Mouse (Mus musculus) lung, postnatal 4 days (tissue): ENCODE measurements around the gene Hexb.

Source experiments
- DNase-seq, 2 experiments: peaks; one replicate each; pipeline ENCODE4 v3.0.0; 2021

The Hexb gene

DNA sequence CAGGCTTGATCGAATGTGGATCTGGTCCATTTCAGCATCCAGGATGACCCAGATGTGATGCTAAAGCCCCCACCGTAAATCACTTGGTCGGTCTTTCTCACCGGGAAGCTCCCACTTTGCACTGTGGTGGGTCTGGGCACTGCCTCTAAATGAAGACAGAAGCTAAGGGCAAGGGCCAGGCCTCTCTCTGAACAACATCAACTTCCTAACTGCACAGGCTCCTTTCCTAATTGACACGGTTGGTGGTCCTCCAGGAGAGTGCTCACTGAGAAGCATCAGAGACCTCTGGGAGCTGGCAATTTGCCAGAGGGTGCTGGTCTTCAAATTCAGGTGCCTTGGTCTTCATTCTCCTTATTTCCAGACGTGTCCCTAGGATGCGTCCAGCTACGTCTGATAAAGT is 25.7 kb upstream of the Hexb start:
- no peak for DNase-seq

DNA sequence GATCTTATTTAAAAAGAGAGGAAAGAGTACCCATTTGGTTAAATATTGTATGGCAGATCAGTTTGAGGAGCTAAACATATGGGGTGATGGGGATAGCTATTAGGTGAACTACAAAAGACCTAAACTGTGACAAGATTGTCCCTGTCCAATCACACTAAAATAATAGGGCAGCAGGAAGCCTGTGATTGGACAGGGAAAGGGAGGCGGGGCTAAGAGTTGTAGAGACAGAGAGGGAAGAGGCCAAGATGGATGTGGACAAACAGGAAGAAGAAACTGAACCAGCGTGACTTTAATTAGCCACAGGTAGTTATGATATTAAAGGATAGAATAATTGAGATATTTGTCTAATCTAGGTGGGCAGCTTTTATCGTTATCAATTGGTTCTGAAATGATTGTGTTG is 21.9 kb upstream of the Hexb start:
- DNase-seq, result no peak

DNA sequence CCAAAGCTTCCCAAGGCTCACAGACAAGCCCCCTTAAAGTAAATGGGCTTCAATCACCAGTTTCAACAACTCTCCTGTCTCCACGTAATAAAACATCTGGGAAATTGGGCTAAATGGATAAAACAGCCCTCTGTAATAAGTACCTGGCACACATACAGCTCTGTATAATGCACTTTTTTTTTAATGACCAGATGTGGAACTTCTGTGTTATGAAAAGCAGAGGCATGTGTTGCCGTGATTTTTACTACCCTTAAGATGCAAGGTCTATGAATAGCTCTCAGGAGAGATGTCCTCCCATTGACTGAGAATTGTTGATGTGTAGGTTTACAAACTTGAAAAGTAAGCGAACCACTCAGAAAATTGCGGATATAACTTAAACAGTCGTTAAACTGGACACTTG is 18.0 kb upstream of the Hexb start:
- DNase-seq, result no peak

DNA sequence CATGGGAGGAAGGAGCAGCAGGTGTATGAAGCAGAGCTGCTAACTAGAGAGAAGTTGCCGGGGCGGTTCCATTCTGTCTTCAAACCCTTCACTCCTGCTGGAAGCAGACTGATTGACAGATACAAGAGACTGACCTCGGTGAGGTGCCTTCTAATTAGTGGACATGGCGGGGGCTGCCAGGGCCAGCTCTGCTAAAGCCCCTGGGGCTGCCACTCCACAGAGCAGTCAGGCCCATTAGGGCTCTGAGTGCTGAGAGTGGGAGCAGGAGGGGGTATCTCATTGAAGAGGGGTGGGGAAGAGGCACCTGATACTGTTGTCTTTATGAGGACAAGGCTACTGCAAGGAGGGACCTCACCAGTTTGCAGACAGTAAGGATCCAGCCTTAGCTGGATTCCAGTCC is 17.4 kb upstream of the Hexb start:
- DNase-seq, result no peak

DNA sequence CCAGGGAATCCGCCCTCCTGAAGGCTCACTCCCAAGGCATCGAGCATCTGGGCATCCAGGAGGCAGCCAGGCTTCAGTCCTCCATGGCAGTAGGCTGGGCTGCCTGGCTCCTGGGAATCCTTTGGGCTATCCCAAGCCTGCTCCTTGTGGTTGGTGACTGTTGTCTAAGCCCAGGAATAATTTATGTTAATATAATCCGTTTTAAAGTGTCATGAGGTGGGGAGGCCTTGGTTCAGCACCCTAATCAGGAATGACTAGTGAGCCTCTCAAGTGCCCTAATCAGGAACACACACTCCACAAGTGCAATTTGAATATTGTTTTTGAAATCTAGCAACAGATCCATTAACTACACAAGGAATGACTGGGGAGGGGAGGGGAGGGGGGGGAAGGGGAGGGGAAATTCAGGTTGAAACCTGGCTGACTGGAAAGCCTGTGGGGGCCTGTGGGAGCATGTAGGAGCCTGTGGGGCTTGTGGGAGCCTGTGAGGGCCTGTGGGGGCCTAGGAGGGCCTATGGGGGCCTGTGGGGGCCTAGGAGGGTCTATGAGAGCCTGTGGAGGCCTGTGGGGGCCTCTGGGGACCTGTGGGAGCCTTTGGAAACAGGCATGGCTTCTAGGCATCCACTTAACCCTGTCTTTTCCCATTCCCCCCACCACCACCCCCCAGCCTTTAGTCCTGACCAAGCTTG is 16.6 kb upstream of the Hexb start:
- no peak for DNase-seq

DNA sequence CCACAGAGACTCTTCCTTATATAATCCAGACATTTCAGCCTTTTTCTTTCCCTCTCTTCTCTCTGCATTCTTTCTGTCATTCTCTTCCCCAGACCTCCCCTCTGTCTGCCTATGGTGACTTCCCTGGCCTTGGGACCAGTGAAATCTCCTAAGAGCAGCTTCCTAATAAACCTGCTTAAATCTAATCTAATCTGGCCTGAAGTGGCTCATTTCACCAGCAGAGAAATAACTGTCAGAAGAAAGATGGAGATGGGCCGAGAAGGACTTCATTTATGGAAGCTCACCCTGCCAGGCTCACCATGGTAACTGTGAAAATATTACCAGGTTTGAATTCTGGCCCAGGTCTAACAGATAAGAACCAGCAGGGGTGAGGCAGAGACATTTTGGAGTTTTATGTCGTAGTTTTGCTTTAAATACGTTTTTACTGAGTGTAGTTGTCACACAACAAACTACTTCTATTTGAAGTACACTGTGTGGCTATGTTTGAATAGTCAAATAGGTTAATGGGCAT is 10.4 kb upstream of the Hexb start:
- DNase-seq, result no peak

DNA sequence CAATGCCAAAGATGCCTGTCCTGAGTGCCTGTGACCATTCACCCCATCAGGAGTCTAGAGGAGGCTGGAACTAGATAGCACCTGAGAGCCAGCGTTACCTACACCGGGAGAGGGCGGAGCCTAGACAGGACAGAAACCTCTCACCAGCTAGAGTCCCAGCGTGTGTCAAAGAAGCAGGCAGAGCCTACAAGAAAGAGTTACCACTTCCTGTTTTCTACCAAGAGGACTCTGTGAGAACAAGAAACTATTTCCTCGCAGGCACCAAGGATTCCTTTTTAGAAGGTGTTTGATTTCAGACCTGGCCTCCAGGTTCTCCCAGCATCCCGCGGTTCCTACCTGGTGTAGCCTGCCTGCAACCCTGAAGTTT is 9.9 kb upstream of the Hexb start:
- DNase-seq, result peak; percentile 24 to 36

DNA sequence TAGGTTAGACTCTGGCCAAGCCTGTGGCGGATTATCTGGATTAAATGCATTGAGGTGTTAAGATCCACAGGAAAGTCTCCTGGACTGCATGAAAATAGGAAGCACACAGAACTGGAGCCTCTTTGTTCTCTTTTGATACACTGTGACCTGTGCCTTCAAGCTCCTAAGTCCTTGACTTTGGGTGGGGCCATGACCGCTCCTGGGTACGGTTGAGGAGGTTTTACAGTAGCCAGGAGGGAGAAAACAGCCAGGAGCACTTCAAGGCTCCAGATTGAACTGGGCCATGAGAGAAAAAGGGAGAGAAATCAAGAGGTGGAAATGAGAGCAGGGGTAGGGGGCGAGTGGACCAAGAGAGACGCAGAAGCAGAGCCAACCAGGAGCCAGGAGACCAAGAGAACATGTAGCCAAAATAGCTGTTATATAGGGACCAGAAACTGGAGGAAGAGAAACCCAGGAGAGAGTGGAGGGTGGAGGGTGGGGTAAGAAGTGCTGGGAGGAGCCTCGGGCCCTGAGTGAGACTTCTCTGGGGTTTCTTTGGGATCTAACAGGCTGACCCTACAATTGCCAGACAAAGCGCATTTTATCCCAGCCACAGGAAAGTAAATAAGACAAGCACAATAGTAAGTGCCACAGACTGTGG is 9.4 kb upstream of the Hexb start:
- DNase-seq, result no peak

DNA sequence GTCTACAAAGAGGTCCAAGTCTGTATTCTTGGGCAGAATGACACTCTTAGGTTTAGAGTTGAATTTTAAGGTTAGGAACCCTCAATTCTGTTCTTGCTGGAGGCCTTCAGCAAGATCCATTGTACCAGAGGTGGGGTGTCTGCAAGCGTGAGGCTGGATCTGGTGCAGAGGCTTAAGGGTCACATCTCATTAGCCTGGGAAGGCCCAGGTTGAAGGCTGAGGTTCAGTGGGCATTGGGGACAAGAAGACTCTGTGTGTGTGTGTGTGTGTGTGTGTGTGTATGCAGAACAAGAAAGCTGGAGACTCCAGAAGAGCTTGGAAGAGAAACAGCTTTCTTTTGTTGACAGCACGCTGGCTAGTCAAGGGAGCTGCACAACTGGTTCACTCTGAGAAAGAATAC is 7.9 kb upstream of the Hexb start:
- no peak for DNase-seq

DNA sequence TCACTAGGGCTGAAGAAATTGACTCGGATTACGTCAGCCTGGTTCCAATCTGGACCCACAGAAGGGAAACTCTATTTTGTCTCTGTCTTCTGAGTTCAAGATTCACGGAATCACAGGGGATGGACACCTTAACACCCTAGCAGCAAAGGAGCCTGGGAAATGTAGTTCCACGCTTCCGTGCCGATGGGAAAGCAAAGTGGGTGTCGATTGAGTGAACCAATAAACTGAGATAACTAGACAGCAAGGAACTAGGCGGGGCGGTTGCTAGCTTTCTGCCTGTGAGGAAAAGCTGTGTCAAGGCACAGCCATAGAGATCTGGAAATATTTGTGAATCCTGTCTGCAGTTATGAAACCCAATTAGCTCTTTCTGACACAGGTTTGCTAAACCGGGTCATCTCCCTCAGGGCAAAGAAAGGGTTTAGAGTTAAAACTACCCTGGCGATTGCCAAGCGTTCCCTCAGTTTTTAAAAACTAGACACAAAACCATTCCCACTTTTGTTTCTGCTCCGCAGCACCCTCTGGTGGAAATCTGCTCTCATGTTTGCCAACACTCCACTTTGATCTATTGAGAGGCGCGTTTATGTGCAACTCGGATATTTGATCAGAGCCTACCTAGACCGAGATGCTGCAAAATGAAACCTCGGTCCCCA is 7.0 kb upstream of the Hexb start:
- DNase-seq, result peak; percentile 81 to 88

DNA sequence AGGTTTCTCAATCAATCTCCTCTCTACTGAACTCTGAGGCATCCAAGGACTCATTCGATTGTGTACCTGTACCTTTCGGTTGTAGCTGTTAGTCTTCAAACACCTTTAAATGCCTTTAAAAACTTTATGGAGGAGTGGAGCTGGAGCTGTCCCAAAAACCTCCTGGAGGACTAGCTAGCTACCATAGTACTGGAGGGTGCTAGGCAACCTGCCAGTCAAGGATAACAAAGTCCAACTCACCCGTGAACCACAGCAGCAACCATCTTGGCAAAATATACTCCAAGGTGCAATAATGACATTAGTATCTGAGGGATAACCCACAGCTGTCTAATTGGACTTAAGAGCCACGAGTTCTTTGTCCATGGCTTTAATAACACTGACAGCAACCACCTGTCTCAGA is 3.7 kb upstream of the Hexb start:
- no peak for DNase-seq

DNA sequence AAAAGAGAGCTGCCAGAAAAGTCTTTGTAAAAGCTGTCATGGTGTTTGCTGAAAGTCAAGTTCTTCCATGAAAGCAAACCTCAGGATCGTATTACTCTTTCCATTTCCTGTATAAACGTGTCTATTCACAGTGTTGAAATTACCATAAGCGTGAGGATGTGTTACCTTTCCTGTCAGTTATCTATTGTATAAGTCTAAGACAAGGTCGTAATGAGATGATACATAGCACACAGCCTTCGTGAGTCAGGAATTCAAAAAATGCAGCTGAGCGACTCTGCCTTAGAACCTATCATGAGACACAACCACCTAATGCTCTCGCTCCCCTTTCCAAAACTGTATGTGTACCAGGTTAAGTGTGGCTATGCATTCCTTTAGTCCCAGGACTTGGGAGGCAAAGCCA is 2.9 kb upstream of the Hexb start:
- DNase-seq, result no peak

DNA sequence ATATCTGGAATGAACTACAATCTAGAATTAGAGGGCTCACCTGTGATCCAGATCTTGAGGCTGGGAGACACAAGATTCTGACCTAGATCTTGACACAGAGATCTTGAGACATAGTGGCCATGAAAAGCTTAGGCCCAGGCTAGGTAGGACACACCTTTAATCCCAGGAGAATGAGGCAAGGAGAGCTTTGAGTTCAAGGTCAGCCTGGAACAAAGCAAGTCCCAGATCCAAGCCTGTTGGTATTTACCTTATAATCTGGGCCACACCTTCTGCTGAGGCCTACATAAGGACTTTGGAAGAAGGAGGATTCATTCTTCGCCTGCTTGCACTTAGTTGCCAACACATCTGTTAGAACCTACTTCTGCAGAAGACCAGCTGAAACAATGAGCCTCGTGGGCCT is 966 bp upstream of the Hexb start:
- no peak for DNase-seq

DNA sequence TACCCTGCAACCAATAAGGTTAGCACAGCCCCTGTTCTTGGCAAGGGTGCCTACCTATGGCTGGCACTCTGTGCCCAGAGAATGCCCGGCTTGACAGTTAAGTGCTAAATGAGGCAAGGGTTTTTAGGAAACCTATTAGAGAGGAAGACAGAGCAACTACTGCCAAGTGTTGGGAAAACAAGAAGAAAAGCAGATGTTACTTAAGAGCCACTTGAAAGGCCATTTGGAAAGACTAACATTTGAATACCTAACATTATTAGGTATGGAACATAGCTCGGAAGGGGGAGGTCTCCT is 1.3 kb downstream of the Hexb start:
- DNase-seq, result no peak

DNA sequence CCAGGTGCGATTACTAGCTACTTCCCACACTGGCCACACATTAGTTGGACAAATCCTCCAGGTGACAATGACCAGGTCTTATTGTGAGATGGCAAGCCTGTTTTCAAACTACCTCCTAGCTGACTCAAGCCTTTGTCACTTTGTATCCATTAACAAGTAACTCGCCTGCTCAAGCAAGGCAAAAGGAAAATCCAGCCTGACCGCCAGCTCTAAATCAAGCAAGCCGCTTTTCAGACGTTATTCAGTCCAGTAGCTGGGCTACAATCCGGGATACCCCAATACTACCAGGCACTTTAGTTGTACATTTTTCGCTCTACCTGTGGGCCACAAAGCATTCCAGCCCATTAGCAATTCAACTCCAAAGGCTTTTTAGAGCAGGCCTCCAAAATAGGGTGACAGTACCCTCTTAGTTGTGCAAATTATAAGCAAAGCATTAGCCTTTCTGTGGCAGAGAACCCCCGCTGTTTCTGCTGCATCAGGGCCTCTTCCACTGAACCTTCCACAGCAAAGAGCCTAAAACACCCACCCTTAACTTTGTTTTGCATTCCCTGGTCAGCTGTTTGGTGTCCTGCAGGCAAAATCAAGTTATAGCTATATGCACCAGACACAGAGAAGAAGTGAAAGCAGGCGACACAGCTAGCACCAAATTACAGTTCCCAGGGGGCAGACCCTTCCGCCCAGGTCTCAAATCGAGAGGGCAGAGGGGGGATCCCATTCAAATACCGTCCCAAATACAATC is 1.8 kb downstream of the Hexb start:
- DNase-seq, result no peak

DNA sequence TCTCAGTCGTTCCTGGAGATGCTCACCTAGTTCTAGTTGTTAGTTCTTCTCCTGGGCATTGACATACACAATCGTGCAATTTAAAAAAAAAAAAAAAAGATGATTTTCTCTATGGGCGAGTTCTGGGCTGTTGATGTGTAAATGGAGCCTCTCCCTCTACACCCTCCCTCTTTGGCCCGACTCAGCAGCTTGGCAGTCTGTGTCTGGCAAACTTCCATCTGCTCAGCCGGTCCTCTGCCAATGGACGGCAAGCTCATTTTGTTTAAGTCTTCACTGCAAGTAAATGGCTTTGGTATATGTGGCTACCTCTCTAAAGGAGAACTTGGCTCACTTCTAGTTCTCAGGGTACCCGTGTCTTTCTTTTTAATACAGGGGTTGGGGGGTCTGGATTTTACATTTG is 4.7 kb downstream of the Hexb start:
- DNase-seq, result peak; percentile 65 to 79

DNA sequence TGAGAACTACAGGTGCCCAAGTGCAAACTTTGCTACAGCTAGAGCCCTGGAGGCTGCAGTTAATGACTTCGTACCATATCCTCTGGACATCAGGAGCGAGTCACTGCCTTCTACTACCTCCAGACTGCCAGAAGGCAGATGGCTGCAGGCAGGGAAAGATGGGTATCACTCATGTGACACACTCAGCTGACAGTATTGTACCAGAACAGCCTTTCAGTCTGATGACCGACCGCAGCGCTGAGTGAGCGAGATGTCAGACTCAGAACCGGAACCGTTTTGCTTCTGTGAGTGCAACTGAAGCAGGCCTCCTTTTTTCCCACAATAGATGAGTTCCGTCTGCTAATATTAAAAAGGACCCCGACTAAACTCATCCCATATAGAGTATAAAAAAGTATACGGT is 5.5 kb downstream of the Hexb start:
- no peak for DNase-seq

DNA sequence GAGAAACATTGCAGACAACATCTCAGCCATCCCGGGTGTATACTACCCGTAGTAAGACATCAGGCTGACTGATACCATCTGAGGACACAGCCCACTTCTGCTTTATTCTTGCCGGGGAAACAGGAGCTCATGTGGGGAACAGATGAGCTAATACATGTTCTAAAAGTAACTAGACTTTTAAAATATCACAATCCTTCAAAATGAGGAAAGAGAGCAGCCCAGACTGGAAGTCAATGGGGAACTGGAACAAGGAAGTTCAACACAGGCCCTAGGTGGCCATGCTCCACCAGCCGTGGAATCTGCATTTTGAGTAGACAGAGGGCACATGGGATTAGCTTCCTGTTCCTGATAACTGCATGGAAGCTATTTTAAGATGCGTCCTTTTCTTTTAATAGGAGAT is 10.5 kb downstream of the Hexb start:
- DNase-seq, result peak; percentile 16 to 38

DNA sequence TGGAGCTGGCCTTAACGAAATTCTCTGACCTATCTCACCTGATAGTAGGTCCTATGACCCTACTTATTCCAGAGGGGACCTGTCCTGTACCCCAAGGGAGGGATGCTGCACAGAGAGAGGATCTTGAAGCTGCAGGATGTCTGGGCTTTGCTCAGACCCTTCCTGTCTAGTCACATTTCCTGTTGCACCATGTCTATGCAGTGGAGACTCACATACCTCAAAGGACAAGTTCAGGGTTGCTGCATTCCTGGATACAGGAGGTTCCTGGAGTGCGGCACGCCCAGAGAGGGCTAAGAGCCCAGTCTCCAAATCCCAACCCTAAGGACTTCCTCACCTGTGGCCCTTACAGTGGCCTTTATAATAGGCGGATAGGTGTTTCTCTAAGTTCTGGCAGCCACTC is 11.8 kb downstream of the Hexb start:
- DNase-seq, result no peak

DNA sequence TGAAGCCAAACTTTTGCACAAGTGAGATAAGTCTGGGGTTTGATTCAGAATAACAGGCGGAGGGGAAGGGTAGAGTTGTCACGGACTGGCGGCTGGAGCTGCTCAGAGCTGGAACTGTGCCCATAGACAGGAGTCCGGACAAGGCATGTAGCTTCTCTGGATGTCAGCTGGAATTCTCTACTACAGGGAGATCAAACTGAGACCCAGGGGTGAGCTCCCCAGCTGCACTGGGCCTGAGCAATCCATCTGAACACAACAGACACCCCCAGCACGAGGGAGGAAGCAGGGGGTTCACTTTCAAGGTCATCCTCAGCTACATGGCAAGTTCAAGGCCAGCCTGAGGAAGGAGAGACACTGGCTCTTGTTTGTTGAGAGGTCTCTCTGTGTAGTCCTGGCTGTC is 13.5 kb downstream of the Hexb start:
- DNase-seq, result no peak

DNA sequence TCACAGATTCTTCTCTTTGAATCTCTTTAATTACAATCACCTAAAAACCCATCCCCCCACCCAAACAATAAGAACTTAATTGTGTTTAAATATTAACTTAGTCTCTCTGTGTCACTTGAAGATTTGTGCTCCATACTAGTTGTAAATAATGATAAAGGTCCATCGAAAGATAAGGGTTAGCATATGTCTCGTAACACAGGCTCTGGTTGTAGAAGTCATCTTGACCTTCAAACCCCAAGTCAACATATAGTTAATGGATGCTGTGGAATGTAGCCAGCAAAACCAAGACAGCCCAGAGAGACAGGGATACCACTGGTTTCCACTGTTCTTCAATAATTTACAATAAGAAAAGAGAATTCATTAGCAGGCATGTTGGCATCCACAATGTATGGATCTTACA is 14.0 kb downstream of the Hexb start:
- DNase-seq, result no peak

DNA sequence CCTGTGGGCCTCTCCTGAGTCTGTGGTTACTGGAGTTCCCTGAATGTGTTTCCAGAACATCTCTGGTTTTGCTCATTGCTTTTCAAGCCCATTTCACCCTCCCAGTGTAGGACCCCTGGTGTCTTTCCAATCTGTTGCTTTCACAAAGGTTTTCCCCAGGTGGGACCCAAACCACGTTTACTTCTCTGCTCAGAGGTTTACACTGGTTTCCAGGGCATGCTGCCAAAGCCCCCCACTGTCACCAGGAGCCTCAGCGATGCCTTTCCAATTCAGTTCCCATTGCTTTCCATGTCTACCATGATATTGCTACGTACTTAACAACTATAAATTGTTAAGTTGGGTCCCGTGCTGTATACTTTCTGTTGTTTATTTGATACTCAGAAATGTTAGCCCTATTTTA is 15.3 kb downstream of the Hexb start:
- no peak for DNase-seq

DNA sequence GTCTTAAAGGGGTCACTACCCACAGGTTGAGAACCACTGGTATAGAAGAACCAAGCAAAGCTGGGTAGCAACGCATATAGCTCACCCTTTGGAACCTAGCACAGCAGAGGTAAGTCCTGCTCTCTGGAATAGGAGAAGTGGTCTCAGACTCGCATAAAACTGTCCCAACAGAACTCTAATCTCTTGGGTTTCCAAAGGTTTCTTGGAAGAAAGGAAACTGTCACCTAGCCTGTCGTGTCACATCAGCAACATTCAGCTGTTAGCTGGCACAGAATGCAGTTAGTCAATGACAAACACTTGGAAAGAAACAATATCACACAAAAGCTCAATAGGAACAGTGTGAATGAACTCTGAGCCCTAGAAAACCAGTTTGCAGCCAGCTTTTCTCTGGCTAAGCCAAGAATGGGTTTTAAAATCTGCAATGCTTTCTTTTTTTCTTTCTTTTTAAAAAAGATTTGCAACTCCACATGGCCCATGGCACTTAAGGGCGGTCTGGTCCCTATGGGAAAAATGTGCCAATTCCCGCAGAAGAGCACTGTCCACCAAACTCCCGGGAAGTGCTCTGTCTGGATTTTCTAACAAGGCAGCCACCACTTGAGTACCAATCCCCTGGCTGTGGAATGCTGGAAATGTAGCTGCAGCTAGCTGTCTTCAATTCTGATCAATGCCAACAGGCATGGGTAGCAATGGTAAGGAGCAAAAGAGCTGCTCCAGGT is 17.9 kb downstream of the Hexb start:
- DNase-seq, result no peak
